Mouse (Mus musculus) left cerebral cortex, postnatal 10 days (tissue): ENCODE measurements at regions not wholly inside any gene's neighbourhood (a gene's known extent, or its start where the extent isn't known, plus 50 kb on each side); places are given as distances from the start of the nearest gene placed in this dataset.

Experiments used
- DNase-seq, 2 experiments: peaks; one replicate each; pipeline ENCODE4 v3.0.0; 2021 to 2022; ENCODE audit warnings: low spot score in 2 of 2, mixed read lengths in 1 of 2; ENCODE audit errors: extremely low spot score in 1 of 2
- intact Hi-C: fragments of 180-260 bp; cut with DNase I; formaldehyde crosslinking; loops from one replicate; pipeline ENCODE4 v1.15.1; 2025

DNA sequence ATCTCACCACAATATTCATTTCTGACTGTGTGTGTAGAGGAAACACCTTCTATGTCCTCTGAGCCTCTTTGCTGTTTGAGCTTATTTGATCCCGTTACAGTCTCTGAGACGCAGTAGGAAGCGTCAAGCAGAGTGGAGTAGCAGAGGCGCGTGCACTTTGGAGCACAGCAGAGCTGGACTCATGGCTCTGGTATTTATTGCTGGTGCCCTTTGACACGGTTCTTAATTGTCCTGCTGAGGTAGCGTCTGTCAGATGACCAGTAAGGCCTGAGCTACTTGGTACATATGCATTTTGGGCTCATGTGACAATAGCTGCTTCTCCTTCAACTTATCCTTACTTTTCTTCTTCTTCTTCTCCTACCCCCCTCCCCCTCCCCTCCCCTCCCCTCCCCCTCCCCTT is 195.8 kb downstream of the Foxo1 start:
- no peak for DNase-seq
- intact Hi-C loops = no loop called here

- no peak for DNase-seq
- intact Hi-C loops = no loop called here
Measured at GRCm38 (mm10) chr3:52454955-52455354, 186.8 kb downstream of the Foxo1 start.

DNA sequence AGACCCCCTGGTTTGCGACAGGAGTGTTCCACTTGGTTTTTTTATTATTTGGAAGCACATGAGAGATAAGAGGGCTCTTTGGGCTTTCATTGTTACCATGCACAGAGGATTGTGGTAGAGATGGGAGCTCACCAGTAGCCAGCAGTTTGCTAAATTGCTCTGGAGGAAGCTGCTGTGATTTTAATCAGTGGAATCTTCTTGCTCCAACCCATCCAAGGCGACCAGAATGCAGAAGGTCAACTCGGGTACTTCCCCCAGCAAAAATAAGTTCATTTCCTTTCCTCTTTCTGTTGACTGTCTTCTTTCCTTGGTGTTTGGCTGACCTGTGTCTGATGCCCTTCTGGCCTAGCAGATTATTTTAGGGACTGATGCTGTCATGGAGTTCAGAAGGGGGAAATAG is 184.9 kb downstream of the Foxo1 start:
- no peak for DNase-seq
- intact Hi-C loops = no loop called here

DNA sequence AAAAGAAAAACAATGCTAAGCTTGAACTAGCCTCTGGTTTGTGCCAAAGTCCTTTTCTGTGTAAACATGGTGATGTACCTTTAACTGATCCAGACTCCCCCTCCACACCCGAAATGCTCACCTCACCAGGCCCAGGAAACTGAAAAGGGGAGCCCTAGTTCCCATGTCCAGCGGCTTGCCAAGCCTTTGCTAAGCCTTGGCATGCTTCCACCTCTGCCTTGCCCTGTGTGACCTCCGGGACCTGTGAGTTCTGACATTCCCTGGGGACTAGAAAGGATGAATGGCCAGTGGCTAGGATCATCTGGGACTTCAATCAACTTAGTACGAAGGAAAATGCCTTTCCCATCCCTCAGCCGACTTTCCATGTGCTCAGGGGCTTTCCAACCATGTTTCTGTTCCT is 184.2 kb downstream of the Foxo1 start:
- intact Hi-C loops = no loop called here
- peak in 1 of 2 experiments; percentile 50 for DNase-seq

- intact Hi-C loops = no loop called here
- DNase-seq = no peak
Measured at GRCm38 (mm10) chr3:52446991-52447390, 178.9 kb downstream of the Foxo1 start.

- intact Hi-C loops = no loop called here
Measured at GRCm38 (mm10) chr3:52446500-52446899, 178.4 kb downstream of the Foxo1 start.

GRCm38 (mm10) chr3:52444420-52445119 is 176.4 kb downstream of the Foxo1 start:
- intact Hi-C loops = no loop called here
- no peak for DNase-seq

More at GRCm38 (mm10) chr3:52446500-52446899, 178.4 kb downstream of the Foxo1 start:
- DNase-seq = no peak

DNA sequence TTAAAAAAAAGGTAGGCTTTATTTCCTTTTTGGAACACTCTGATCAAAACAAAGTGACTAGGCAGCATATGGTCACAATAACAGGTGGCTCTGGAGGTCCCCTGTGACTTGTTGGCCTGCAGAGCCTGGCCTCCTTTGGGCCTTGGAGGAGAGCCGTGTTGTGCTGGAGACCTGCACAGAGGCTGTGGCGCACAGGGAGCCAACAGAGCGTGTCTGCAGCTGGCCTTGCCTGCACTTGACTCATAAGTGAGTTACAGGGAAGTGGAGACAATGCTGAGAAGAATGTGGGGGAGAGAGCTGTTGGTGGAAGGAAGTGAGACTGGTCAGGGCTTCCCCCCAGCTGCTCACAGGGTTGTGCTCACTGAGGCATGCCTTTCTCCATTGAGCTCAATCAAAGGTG is 175.7 kb downstream of the Foxo1 start:
- intact Hi-C loops = no loop called here
- DNase-seq = peak in 1 of 2 experiments; percentile 46

DNA sequence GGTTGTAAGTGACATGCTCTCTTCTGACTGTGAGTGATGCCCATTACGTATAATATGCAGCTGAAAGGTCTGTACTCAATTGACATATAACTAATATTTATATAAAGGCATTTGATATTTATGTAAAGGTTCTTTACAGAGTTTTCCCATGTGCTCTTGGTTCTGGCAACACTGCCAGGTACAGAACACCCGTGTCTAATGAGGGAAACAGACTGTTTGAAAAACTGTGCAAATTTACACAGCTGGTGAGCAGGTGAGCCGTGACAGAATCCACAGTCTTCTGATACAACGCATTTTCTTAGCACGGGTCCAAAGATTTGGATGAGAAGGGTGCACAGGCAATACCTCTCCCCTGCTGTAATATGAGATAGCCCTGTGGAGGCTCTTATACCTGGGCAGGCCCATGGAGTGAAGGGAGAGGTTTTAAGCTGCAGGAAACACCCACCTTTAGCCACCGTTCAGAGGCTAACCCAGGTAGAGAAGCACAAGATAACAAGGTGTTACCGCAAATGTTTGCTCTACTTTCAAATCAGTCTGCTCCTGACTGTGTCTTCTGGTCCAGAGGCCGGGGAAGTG is 161.0 kb downstream of the Foxo1 start:
- intact Hi-C loops = no loop called here
- DNase-seq = no peak

DNA sequence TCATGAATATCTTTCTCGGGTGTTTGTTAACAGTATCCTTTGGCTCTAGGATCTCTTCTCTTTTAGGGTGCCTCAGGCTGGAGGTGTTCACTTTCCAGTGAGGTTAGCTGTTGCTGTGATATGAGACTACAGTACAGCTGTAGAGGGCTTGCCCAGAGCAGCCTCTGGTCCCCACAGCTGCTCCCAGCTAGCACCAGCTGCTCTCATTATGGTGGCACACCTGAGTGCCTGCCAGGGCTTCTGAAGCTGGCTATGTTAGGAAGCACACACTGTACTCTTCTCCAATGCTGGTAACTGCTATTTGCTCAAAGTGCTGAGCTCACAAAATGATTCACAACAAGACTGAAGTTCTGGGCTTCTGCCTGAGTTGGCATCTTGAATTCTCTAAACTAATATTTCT is 154.7 kb downstream of the Foxo1 start:
- intact Hi-C loops = no loop called here
- no peak for DNase-seq

GRCm38 (mm10) chr3:52416261-52416660 is 148.1 kb downstream of the Foxo1 start:
- intact Hi-C loops = no loop called here
- DNase-seq = no peak

DNA sequence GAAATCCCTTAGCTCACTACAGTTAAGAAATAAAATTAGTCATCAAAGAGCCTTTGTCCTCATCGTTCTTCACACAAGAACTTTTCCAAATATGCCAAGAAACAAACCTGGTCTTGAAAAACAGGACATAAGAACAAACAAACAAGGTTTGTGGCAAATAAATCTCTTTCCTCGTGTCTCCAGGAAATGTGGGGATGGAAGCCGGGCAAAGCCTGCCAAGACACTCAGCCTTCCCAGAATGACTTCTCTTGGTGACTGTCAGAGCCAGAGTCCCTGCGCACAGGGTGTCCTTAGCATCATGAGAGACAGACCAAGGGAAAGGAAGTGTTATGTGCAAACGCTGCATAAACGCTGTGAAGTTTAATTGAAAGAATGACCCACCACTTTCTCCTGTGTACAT is 147.2 kb downstream of the Foxo1 start:
- DNase-seq = no peak
- intact Hi-C loops = no loop called here

- DNase-seq = no peak
- intact Hi-C loops = no loop called here
Measured at GRCm38 (mm10) chr3:52414017-52414416, 145.9 kb downstream of the Foxo1 start.

GRCm38 (mm10) chr3:52413187-52413746 is 145.1 kb downstream of the Foxo1 start:
- intact Hi-C loops = no loop called here
- DNase-seq = peak in 1 of 2 experiments; percentile 32

- DNase-seq = no peak
- intact Hi-C loops = no loop called here
Measured at GRCm38 (mm10) chr3:52411356-52411755, 143.2 kb downstream of the Foxo1 start.

- no peak for DNase-seq
- intact Hi-C loops = no loop called here
Measured at GRCm38 (mm10) chr3:52409465-52409864, 141.3 kb downstream of the Foxo1 start.

- no peak for DNase-seq
- intact Hi-C loops = no loop called here
Measured at GRCm38 (mm10) chr3:52406778-52407318, 138.7 kb downstream of the Foxo1 start.

DNA sequence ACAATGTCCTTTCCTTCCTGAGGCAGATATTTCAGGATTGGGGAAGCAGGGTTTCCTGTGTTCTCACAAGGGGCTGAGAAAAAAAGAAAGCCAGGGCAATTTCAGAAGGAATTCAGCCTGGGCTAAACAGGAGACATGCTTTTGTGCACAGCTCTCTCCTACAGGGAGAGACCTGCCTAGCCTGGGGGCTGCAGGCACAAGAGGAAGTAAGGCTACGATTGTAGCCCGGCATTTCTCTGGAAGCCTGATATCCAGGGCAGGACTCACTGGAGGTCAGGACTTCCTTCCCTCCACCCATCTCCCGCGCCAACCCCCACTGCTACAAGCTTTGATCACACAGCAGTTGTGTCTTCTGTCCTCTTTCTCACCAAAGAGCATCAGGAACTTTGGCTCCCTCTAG is 136.5 kb downstream of the Foxo1 start:
- intact Hi-C loops = loop anchor here (5.0 kb wide), 1 partner anchor 137 kb away; the partner anchor contains the start of gene Foxo1
- peak in 1 of 2 experiments; percentile 78 for DNase-seq

DNA sequence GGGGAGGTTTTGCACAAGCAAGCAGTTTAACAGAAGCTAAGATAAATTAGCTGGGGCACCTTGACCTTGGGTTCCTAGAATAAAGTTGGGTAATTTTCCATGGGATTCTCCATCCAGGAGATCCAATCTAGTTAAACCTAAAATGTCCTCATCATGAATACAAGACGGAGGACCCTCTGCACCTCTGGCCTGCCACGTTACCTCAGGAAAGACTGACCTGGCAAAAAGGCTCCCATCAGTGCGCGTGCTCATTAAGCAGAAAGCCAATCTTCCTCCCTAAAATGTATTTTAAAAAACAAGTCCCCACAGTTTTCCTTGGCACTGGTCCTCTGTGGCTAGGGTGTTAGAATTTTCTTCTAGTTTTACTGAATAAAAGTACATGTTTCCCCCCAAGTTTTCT is 134.9 kb downstream of the Foxo1 start:
- DNase-seq = no peak
- intact Hi-C loops = loop anchor here (5.0 kb wide), 1 partner anchor 136 kb away; the partner anchor contains the start of gene Foxo1
